Mouse (Mus musculus): ENCODE results near the gene Pde8a. TPM values are rescaled to one million over a fixed set of nuclear protein-coding genes. Genes with fewer than 3 reads are reported as not detected.

The Pde8a gene
- polyA plus RNA-seq, 1 experiment from 2014 or later: 1.8 TPM

GRCm38 (mm10) chr7:81337785-81338521 is 124.6 kb downstream of the Pde8a start:
- no peak overlapping the region for H3K9ac ChIP-seq
- peaks cover 3% of the 10 kb centered on the region for H3K4me1 ChIP-seq (replicated peaks)
- no peak overlapping the region for H3K27ac ChIP-seq (replicated peaks)
- no peak overlapping the region for H3K4me2 ChIP-seq
- no peak for ATAC-seq (ENCODE audit: insufficient read depth)
- 86% methylated on average over 21 of the region's 21 CpGs for WGBS (ENCODE audit: insufficient replicate concordance)
- peaks cover 66% of the 10 kb centered on the region for H3K36me3 ChIP-seq (replicated peaks)
- H3K27me3 ChIP-seq: no peaks in the 10 kb centered on the region
- H3K9me3 ChIP-seq (replicated peaks): no peaks in the 10 kb centered on the region
- no peak overlapping the region for H3K4me3 ChIP-seq (replicated peaks)

GRCm38 (mm10) chr7:81338522-81338873 is 125.1 kb downstream of the Pde8a start:
- ATAC-seq (ENCODE audit: insufficient read depth): no peak
- Histone ChIP-seq H3K27me3 (no peaks in the 10 kb centered on the region), H3K4me3 (replicated peaks) (no peak overlapping the region), H3K9ac (no peak overlapping the region), H3K27ac (replicated peaks) (no peak overlapping the region), H3K4me1 (replicated peaks) (peaks cover 9% of the 10 kb centered on the region), H3K36me3 (replicated peaks) (peaks cover 68% of the 10 kb centered on the region), H3K4me2 (no peak overlapping the region), H3K9me3 (replicated peaks) (no peaks in the 10 kb centered on the region)
- WGBS (ENCODE audit: insufficient replicate concordance): 69% methylated on average over 3 of the region's 3 CpGs

- Histone ChIP-seq H3K4me2 (no peak overlapping the region), H3K27me3 (no peaks in the 10 kb centered on the region), H3K9ac (no peak overlapping the region), H3K27ac (replicated peaks) (no peak overlapping the region), H3K36me3 (replicated peaks) (peaks cover 72% of the 10 kb centered on the region), H3K4me3 (replicated peaks) (no peak overlapping the region), H3K9me3 (replicated peaks) (no peaks in the 10 kb centered on the region), H3K4me1 (replicated peaks) (peaks cover 15% of the 10 kb centered on the region)
- ATAC-seq (ENCODE audit: insufficient read depth): no peak
- WGBS (ENCODE audit: insufficient replicate concordance): 74% methylated on average over 4 of the region's 4 CpGs
These were observed 126.4 kb downstream of the Pde8a start for GRCm38 (mm10) chr7:81339783-81340182.

GRCm38 (mm10) chr7:81341563-81341962 is 128.2 kb downstream of the Pde8a start:
- no peaks in the 10 kb centered on the region for H3K27me3 ChIP-seq
- ATAC-seq (ENCODE audit: insufficient read depth): no peak
- no peak overlapping the region for H3K4me3 ChIP-seq (replicated peaks)
- WGBS (ENCODE audit: insufficient replicate concordance): 33% methylated on average over 3 of the region's 3 CpGs
- peaks cover 21% of the 10 kb centered on the region for H3K4me1 ChIP-seq (replicated peaks)
- H3K27ac ChIP-seq (replicated peaks): no peak overlapping the region
- no peak overlapping the region for H3K4me2 ChIP-seq
- no peaks in the 10 kb centered on the region for H3K9me3 ChIP-seq (replicated peaks)
- no peak overlapping the region for H3K9ac ChIP-seq
- H3K36me3 ChIP-seq (replicated peaks): peaks cover 62% of the 10 kb centered on the region

- ATAC-seq (ENCODE audit: insufficient read depth): no peak
These were observed 129.1 kb downstream of the Pde8a start for GRCm38 (mm10) chr7:81342356-81343094.

GRCm38 (mm10) chr7:81343316-81343715 is 129.9 kb downstream of the Pde8a start:
- ATAC-seq (ENCODE audit: insufficient read depth): no peak
- Histone ChIP-seq H3K4me3 (replicated peaks) (peak overlapping the region; percentile 74), H3K4me2 (peak overlapping the region; percentile 76), H3K9me3 (replicated peaks) (no peaks in the 10 kb centered on the region), H3K27me3 (no peaks in the 10 kb centered on the region; the same call in 1 of the 2 replicates), H3K4me1 (replicated peaks) (peaks cover 21% of the 10 kb centered on the region), H3K9ac (peak overlapping the region; percentile 81), H3K36me3 (replicated peaks) (peaks cover 58% of the 10 kb centered on the region), H3K27ac (replicated peaks) (peak overlapping the region; percentile 72)
- WGBS (ENCODE audit: insufficient replicate concordance): 10% methylated on average over 8 of the region's 8 CpGs

More at GRCm38 (mm10) chr7:81342356-81343094, 129.1 kb downstream of the Pde8a start:
- Histone ChIP-seq H3K27me3 (no peaks in the 10 kb centered on the region; the same call in 1 of the 2 replicates), H3K4me1 (replicated peaks) (peaks cover 21% of the 10 kb centered on the region), H3K9me3 (replicated peaks) (no peaks in the 10 kb centered on the region), H3K9ac (peak overlapping the region; percentile 81), H3K4me3 (replicated peaks) (peak overlapping the region; percentile 74), H3K4me2 (peak overlapping the region; percentile 76), H3K36me3 (replicated peaks) (peaks cover 62% of the 10 kb centered on the region), H3K27ac (replicated peaks) (peak overlapping the region; percentile 72; the same call in 1 of the 2 replicates)
- 46% methylated on average over 8 of the region's 8 CpGs for WGBS (ENCODE audit: insufficient replicate concordance)

GRCm38 (mm10) chr7:81343831-81344230 is 130.4 kb downstream of the Pde8a start:
- Histone ChIP-seq H3K4me1 (replicated peaks) (peaks cover 21% of the 10 kb centered on the region), H3K4me3 (replicated peaks) (peak overlapping the region; percentile 74), H3K27ac (replicated peaks) (peak overlapping the region; percentile 72), H3K9ac (peak overlapping the region; percentile 81), H3K4me2 (peak overlapping the region; percentile 76), H3K27me3 (no peaks in the 10 kb centered on the region; the same call in 1 of the 2 replicates), H3K36me3 (replicated peaks) (peaks cover 53% of the 10 kb centered on the region), H3K9me3 (replicated peaks) (no peaks in the 10 kb centered on the region)
- ATAC-seq (ENCODE audit: insufficient read depth): no peak
- WGBS (ENCODE audit: insufficient replicate concordance): 4% methylated on average over 10 of the region's 10 CpGs

- no peaks in the 10 kb centered on the region; the same call in 1 of the 2 replicates for H3K27me3 ChIP-seq
- H3K27ac ChIP-seq (replicated peaks): peak within 1 kb of the TSS; percentile 72
- H3K9me3 ChIP-seq (replicated peaks): no peaks in the 10 kb centered on the region
- peak within 1 kb of the TSS; percentile 76 for H3K4me2 ChIP-seq
- H3K9ac ChIP-seq: peak within 1 kb of the TSS; percentile 81
- peaks cover 44% of the 10 kb centered on the region for H3K36me3 ChIP-seq (replicated peaks)
- ATAC-seq (ENCODE audit: insufficient read depth): peak; percentile 83
- under 1% methylated on average over 85 of the region's 85 CpGs for WGBS (ENCODE audit: insufficient replicate concordance)
- H3K4me1 ChIP-seq (replicated peaks): peaks cover 21% of the 10 kb centered on the region
- H3K4me3 ChIP-seq (replicated peaks): peak within 1 kb of the TSS; percentile 74
These were observed 131.4 kb downstream of the Pde8a start, which contains the start of gene Rps17 for GRCm38 (mm10) chr7:81344544-81345446. Gene Rps17 (minus strand): TSS chr7:81345254.

GRCm38 (mm10) chr7:81345447-81346170 is 132.2 kb downstream of the Pde8a start:
- Histone ChIP-seq H3K36me3 (replicated peaks) (peaks cover 35% of the 10 kb centered on the region), H3K4me2 (peak overlapping the region; percentile 76), H3K27me3 (no peaks in the 10 kb centered on the region; the same call in 1 of the 2 replicates), H3K4me1 (replicated peaks) (peaks cover 21% of the 10 kb centered on the region), H3K27ac (replicated peaks) (peak overlapping the region; percentile 53; the same call in 1 of the 2 replicates), H3K9ac (peak overlapping the region; percentile 58), H3K9me3 (replicated peaks) (no peaks in the 10 kb centered on the region), H3K4me3 (replicated peaks) (peak overlapping the region; percentile 74)
- WGBS (ENCODE audit: insufficient replicate concordance): 57% methylated on average over 15 of the region's 15 CpGs
- ATAC-seq (ENCODE audit: insufficient read depth): no peak

- Histone ChIP-seq H3K4me1 (replicated peaks) (peaks cover 15% of the 10 kb centered on the region), H3K9me3 (replicated peaks) (no peaks in the 10 kb centered on the region), H3K27ac (replicated peaks) (no peak overlapping the region), H3K4me2 (no peak overlapping the region), H3K4me3 (replicated peaks) (no peak overlapping the region), H3K9ac (no peak overlapping the region), H3K27me3 (no peaks in the 10 kb centered on the region; the same call in 1 of the 2 replicates), H3K36me3 (replicated peaks) (peaks cover 9% of the 10 kb centered on the region)
- ATAC-seq (ENCODE audit: insufficient read depth): no peak
- 61% methylated on average over 7 of the region's 7 CpGs for WGBS (ENCODE audit: insufficient replicate concordance)
These were observed 134.8 kb downstream of the Pde8a start for GRCm38 (mm10) chr7:81348206-81348605.

All from liver, embryonic 15.5 days (tissue).